ENCODE assay signal across 36 mouse cellular contexts in the genomic region with DNA sequence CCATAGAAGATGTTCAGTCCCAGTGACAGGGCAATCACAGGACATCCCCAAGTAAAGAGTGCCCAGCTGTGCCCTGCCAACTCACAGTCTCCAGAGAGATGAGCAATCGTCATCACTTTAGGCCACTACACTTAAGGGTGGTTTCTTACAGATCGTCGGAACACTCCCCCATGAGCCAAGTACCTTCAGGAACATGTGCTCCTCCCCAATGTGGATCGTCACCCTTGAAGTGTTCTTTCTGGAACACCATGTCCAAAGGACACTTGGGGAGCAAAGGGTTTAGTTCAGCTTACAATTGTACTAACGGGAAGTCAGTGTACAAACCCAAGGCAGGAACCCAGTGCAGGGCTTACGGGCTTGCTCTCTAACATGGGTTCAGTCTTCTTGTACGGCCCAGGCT. TPM values are rescaled to one million over a fixed set of nuclear protein-coding genes. Genes with fewer than 3 reads are reported as not detected.
"Had no signal": no experiment of that assay in that cellular context is flagged by ENCODE, and none has a peak within 500 bp of the region (broad histone marks: within the 10 kb centered on the region; RNA-seq: fewer than 3 reads in every experiment).

No protein-coding gene starts in this region.

- H3K4me1 ChIP-seq: heart, embryonic 12.5 days; heart, embryonic 13.5 days; hindbrain, embryonic 15.5 days had no signal

- H3K27ac ChIP-seq: heart, embryonic 10.5 days; heart, embryonic 13.5 days; heart, embryonic 15.5 days; hindbrain, embryonic 10.5 days; hindbrain, embryonic 12.5 days; hindbrain, embryonic 13.5 days; hindbrain, embryonic 14.5 days; hindbrain, embryonic 15.5 days; hindbrain, postnatal 0 days; intestine, embryonic 15.5 days; kidney, embryonic 15.5 days; kidney, postnatal 0 days had no signal

- H3K9ac ChIP-seq: heart, embryonic 12.5 days; heart, embryonic 13.5 days; heart, embryonic 15.5 days; hindbrain, embryonic 12.5 days; hindbrain, embryonic 13.5 days; hindbrain, embryonic 14.5 days; hindbrain, embryonic 15.5 days; intestine, embryonic 15.5 days; kidney, embryonic 15.5 days had no signal

- H3K27me3 ChIP-seq: hindbrain, embryonic 15.5 days; intestine, embryonic 15.5 days had no signal

- H3K4me2 ChIP-seq: heart, embryonic 11.5 days; heart, embryonic 12.5 days; heart, embryonic 13.5 days; heart, embryonic 15.5 days; hindbrain, embryonic 12.5 days; hindbrain, embryonic 13.5 days; hindbrain, embryonic 14.5 days; hindbrain, embryonic 15.5 days; intestine, embryonic 15.5 days; kidney, embryonic 15.5 days had no signal

- H3K9me3 ChIP-seq: heart, embryonic 10.5 days; heart, embryonic 13.5 days; heart, embryonic 15.5 days; hindbrain, embryonic 10.5 days; hindbrain, embryonic 15.5 days; intestine, embryonic 15.5 days; kidney, embryonic 15.5 days had no signal

- ATAC-seq: hindbrain, embryonic 16.5 days; hindbrain, postnatal 0 days; inflammation-experienced regulatory T-cells, adult 6 months; intestine, embryonic 15.5 days; intestine, embryonic 16.5 days; intestine, postnatal 0 days had no signal

- H3K36me3 ChIP-seq: heart, embryonic 10.5 days; heart, embryonic 12.5 days; heart, embryonic 13.5 days; heart, embryonic 15.5 days; hindbrain, embryonic 10.5 days; hindbrain, embryonic 12.5 days; hindbrain, embryonic 13.5 days; hindbrain, embryonic 15.5 days; intestine, embryonic 15.5 days; kidney, embryonic 15.5 days had no signal

- DNase-seq: heart, postnatal 10 days; heart, postnatal 14 days; heart, postnatal 36 days; heart, postnatal 4 days; kidney, adult 11 months; kidney, adult 18-20 months; kidney, adult 2 months; kidney, adult 8-10 months; kidney, adult 9 months; kidney, postnatal 10 days; kidney, postnatal 14 days; kidney, postnatal 36 days; kidney, postnatal 4 days; layer of hippocampus, adult 9-11 months; layer of hippocampus, postnatal 36 days had no signal

- H3K4me3 ChIP-seq: heart, embryonic 10.5 days; heart, embryonic 12.5 days; heart, embryonic 13.5 days; heart, embryonic 15.5 days; hindbrain, embryonic 10.5 days; hindbrain, embryonic 12.5 days; hindbrain, embryonic 13.5 days; hindbrain, embryonic 15.5 days; intestine, embryonic 15.5 days; kidney, embryonic 15.5 days; layer of hippocampus, adult 2 months had no signal

RNA-seq across cellular contexts. Expression of a gene that starts 18.6 kb away (rescaled TPM):
- polyA plus RNA-seq: inflammation-experienced regulatory T-cells, adult 6 months had no signal

RNA-seq across cellular contexts. Expression of a gene that starts 46.1 kb away (rescaled TPM):
- polyA plus RNA-seq: heart, embryonic 12.5 days; heart, embryonic 13.5 days; heart, embryonic 14.5 days; heart, embryonic 15.5 days; heart, postnatal 0 days; hindbrain, embryonic 14.5 days; inflammation-experienced regulatory T-cells, adult 6 months had no signal
